Mouse (Mus musculus) limb, embryonic 14.5 days (tissue): Measurements from ENCODE around the gene Il13ra2. TPM values are rescaled to one million over a fixed set of nuclear protein-coding genes. Genes with fewer than 3 reads are reported as not detected.

ENCODE experiments used
- ATAC-seq: fragments of 200-750 bp; cut with Nextera tagmentation; 2 replicates; pipeline ENCODE4 v1.8.0; 2017; ENCODE audit warnings: low read depth, moderate number of reproducible peaks, moderate TSS enrichment; ENCODE audit not compliant: low FRiP score
- DNase-seq: peaks from one replicate; pipeline ENCODE4 v3.0.0-alpha.2; 2015; ENCODE audit warnings: low spot score
- H3K27ac ChIP-seq: fragments of 300-500 bp; sonication (generic); replicated peaks from 2 replicates; pipeline ENCODE4 v1.5.1; 2014; ENCODE audit warnings: low read depth, mild to moderate bottlenecking, low read length, moderate library complexity, mixed read lengths
- H3K27me3 ChIP-seq: fragments of 300-500 bp; sonication (generic); 2 replicates; pipeline ENCODE4 v1.6.1; 2014; ENCODE audit warnings: low read length, mixed read lengths; ENCODE audit not compliant: control insufficient read depth, insufficient read depth
- H3K36me3 ChIP-seq: fragments of 300-500 bp; sonication (generic); 2 replicates; pipeline ENCODE4 v1.6.1; 2014; ENCODE audit warnings: mild to moderate bottlenecking, low read length, moderate library complexity, mixed read lengths; ENCODE audit not compliant: control insufficient read depth, insufficient read depth
- H3K4me1 ChIP-seq: fragments of 300-500 bp; sonication (generic); 2 replicates; pipeline ENCODE4 v1.6.1; 2014; ENCODE audit warnings: antibody characterized with exemption, low read length, mixed read lengths; ENCODE audit not compliant: control insufficient read depth, insufficient read depth
- H3K4me2 ChIP-seq: fragments of 300-500 bp; sonication (generic); replicated peaks from 2 replicates; pipeline ENCODE4 v1.6.1; 2014; ENCODE audit warnings: low read depth, mild to moderate bottlenecking, low read length, moderate library complexity; ENCODE audit not compliant: severe bottlenecking
- H3K4me3 ChIP-seq: fragments of 300-500 bp; sonication (generic); replicated peaks from 2 replicates; pipeline ENCODE4 v1.5.1; 2014; ENCODE audit warnings: low read length
- H3K9ac ChIP-seq: fragments of 300-500 bp; sonication (generic); 2 replicates; pipeline ENCODE4 v1.6.1; 2014; ENCODE audit warnings: mild to moderate bottlenecking, low read depth, low read length, moderate library complexity; ENCODE audit not compliant: severe bottlenecking
- H3K9me3 ChIP-seq: fragments of 300-500 bp; sonication (generic); 2 replicates; pipeline ENCODE4 v1.6.1; 2016; ENCODE audit warnings: low read length; ENCODE audit not compliant: control insufficient read depth
- POLR2A ChIP-seq: fragments of 200-500 bp; IDR thresholded peaks from 2 replicates; pipeline ENCODE4 v1.8.0; 2012; ENCODE audit warnings: inconsistent platforms, mild to moderate bottlenecking, moderate library complexity, borderline replicate concordance; ENCODE audit not compliant: insufficient read depth, insufficient read length; ENCODE audit errors: extremely low read depth
- WGBS: fragments of 180-500 bp; shearing (Covaris S2); extraction: QIAGEN DNeasy Blood & Tissue Kit; methylation state at CpG from one replicate; pipeline ENCODE4 v1.1.7; 2014; 5-methylcytosine and 5-hydroxymethylcytosine counted together
- polyA plus RNA-seq, 2 experiments: library from polyadenylated mRNA; depleted of rRNA in 1 of 2; stranded (reverse) in 1 of 2; unstranded in 1 of 2; fragments of >200 nt; fragmentation: Nextera tagmentation in 1 of 2; extraction: Ambion mirVana in 1 of 2; gene quantifications; 2 replicates each; pipeline versions ENCODE4 v1.2.1 to v1.2.3; 2012 to 2014

Gene Il13ra2
- polyA plus RNA-seq, 2 experiments = 0.19 TPM; not detected in 1

- Histone ChIP-seq H3K4me3 (no peak overlapping the region), H3K27ac (no peak overlapping the region), H3K27me3 (no peaks in the 10 kb centered on the region), H3K4me2 (no peak overlapping the region), H3K9me3 (no peaks in the 10 kb centered on the region), H3K9ac (no peak overlapping the region), H3K36me3 (no peaks in the 10 kb centered on the region), H3K4me1 (no peaks in the 10 kb centered on the region)
- no peak for TF ChIP-seq POLR2A
- DNase-seq = no peak
- ATAC-seq = no peak
- 84% methylated on average over 2 of the region's 2 CpGs for WGBS
Observed at GRCm38 (mm10) chrX:147349167-147349566, 79.8 kb downstream of the Il13ra2 start.

Other genes with a start within 250 kb of the Il13ra2 start
- not detected in 2 replicates for gene Vmn1r239-ps, start 24.5 kb upstream of the Il13ra2 start, polyA plus RNA-seq (2012; rRNA removed)
- not detected in 2 replicates for gene Vmn1r239-ps, start 24.5 kb upstream of the Il13ra2 start, polyA plus RNA-seq (2014; fragmentation: Nextera tagmentation; extraction: Ambion mirVana)
- 13.3 and 15.8 TPM in 2 replicates for gene Lrch2, start 124.9 kb upstream of the Il13ra2 start, polyA plus RNA-seq (2012; rRNA removed)
- gene Lrch2, start 124.9 kb upstream of the Il13ra2 start, polyA plus RNA-seq (2014; fragmentation: Nextera tagmentation; extraction: Ambion mirVana) = 9.6 and 11.0 TPM in 2 replicates